Mouse (Mus musculus) adrenal gland, adult 2 months (tissue): ENCODE measurements around the gene Rabif. TPM values are rescaled to one million over a fixed set of nuclear protein-coding genes. Genes with fewer than 3 reads are reported as not detected.
A peak's percentile ranks its signal among the peaks of the same experiment; 100 is the strongest.

Experiments used
- DNase-seq: peaks from one replicate; pipeline ENCODE4 v3.0.0; 2021
- polyA plus RNA-seq: library from polyadenylated mRNA; depleted of rRNA; stranded (reverse); fragments of >200 nt; gene quantifications from 2 replicates; pipeline ENCODE4 v1.2.3, GENCODE M21; 2012; rRNA removed
- total RNA-seq, 2 experiments: library from RNA; stranded (reverse); gene quantifications; 2 replicates each; pipeline ENCODE4 v1.2.3; 2021

Rabif gene
- total and polyA plus RNA-seq, 3 experiments: 18.2 to 30.0 (median 28.6) TPM

DNA sequence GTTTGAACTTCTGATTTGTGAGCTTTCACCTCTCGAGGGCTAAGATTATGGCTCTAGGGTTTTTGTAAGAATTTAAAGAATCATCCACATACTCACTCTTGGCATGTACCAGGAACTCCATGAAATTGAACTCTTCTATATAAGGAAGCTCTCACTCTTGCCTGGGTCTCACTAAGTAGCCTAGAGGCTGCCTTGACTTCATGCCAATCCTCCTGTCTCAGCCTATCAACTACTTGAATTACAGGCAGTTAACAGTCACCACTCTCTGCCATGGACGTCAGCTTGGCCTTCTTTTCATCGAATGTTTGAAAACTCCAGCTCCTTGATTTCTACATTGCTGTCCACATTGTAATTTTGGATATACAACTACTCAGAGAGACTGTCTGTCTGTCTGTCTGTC lies 57.9 kb downstream of the Rabif start:
- no peak for DNase-seq

DNA sequence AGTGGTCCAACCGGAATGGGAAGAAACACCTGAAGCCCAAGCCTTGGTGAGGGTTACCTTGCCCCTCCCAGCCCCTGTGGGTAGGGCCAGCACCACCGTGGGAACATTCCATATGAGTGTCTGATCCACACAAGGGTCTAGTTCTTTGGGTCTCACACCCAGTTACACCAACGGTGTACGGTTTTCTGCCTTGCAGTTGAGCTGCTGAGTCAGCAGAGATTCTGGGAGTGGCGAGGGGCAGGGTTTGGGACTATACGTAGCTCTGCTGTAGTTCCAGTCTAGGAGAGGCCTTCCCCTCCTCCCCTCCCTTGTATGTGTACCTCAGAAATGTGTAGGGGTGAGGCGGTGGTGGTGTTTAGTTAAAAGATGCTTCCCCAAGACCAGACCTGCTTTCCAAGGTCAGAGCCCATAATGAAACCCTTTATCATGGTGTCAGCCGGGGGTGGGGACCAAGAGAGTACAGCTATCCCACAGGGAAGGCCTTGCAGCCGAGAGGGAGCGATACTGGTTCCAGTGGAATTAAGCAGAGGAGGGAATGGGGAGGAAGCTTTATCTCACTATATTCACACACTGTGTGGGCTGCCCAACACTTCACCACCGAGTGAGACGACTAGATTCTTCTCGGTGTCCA lies 60.9 kb downstream of the Rabif start:
- no peak for DNase-seq

DNA sequence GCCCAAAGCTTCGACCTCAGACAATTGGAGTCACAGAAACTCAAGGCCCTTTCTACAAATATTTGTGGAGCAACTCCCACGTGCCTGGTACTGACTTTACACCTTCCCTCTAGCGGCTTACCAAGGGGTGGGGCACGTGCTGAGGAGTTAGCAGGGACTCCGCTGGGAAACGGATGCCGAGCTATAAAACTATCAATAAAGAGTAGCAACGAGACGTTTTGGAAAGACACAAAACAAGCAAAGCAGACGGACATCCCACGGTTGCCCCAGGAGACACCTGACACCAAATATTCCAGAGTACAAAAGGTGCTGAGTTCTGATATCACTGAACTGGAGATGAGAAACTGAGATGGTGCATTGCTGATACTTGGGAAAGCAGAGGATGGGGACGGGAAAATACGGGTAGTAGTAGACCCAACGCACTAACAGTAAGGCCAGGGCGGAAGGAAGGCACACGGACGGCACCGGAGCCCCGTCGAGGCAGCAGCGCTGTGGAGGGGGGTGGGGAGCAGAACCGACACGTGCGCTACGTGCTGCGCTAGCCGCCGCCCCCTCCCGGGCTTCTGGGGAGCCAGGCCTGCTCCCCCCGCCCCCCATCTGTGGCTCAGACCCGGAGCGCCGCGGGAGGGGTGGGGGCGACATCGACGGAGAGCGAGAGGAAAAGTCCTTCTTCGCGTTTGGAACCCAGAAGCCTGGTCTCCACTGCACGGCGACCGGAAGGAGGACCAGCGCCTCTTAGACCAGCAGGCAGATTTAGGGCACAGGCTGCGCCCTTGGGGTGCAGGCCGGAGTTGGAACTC lies 61.6 kb downstream of the Rabif start:
- DNase-seq: peak; percentile 36

DNA sequence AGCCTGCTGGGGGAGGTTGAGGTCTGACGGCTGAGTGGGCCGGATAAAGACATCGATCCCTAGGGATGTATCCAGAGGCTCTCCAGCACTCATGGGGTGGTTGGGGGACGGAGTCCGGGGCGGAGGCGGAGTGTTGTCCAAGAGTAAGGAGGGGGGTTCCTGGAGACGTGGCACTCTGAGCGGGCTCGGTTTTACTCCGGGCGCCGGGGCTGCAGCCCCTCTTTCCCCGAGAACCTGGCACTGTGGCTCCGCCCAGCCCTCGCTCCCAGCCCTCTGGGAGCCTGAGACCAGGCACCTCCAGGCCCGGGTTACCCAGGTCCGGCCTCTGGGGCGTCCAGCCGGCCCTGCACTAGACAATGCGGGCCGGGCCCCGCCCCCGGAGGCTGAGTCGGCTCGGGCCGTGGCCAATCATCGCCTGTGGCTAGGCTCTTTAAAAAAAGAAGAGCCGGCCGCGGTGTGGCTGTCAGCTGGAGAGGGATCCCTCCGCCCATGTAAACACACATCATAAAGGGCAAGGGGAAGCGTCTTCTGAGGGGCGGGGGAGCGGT lies 62.3 kb downstream of the Rabif start:
- DNase-seq: peak; percentile 98

Other genes with a start within 250 kb of the Rabif start
- gene Myog, start 204.7 kb upstream of the Rabif start, total RNA-seq: not detected
- gene Myog, start 204.7 kb upstream of the Rabif start, polyA plus RNA-seq: not detected in 2 replicates
- 1 to 10 TPM in 1 of 2 experiments, under 1 TPM in 1; 0.86 to 1.5 TPM for gene Ppfia4, start 161.7 kb upstream of the Rabif start, total RNA-seq
- 6.8 and 8.0 TPM in 2 replicates for gene Ppfia4, start 161.7 kb upstream of the Rabif start, polyA plus RNA-seq
- gene Tmem183a, start 132.7 kb upstream of the Rabif start, total RNA-seq: 10 to 100 TPM; 50.0 to 55.4 TPM
- gene Tmem183a, start 132.7 kb upstream of the Rabif start, polyA plus RNA-seq: 37.4 and 40.7 TPM in 2 replicates
- not detected for gene 4933406M09Rik, start 108.7 kb upstream of the Rabif start, total RNA-seq
- not detected in 2 replicates for gene 4933406M09Rik, start 108.7 kb upstream of the Rabif start, polyA plus RNA-seq
- gene Cyb5r1, start 89.1 kb upstream of the Rabif start, total RNA-seq: 10 to 100 TPM; 34.2 to 82.9 TPM
- gene Cyb5r1, start 89.1 kb upstream of the Rabif start, polyA plus RNA-seq: 81.8 and 85.3 TPM in 2 replicates
- 100 to 1,000 TPM; 123 to 129 TPM for gene Adipor1, start 79.3 kb upstream of the Rabif start, total RNA-seq
- 328 and 482 TPM in 2 replicates for gene Adipor1, start 79.3 kb upstream of the Rabif start, polyA plus RNA-seq
- 10 to 100 TPM; 17.0 to 20.9 TPM for gene Klhl12, start 39.1 kb upstream of the Rabif start, total RNA-seq
- gene Klhl12, start 39.1 kb upstream of the Rabif start, polyA plus RNA-seq: 3.6 and 4.7 TPM in 2 replicates
- gene Mgat4e, start 55.0 kb downstream of the Rabif start, total RNA-seq: not detected
- gene Mgat4e, start 55.0 kb downstream of the Rabif start, polyA plus RNA-seq: not detected in 2 replicates
- 10 to 100 TPM; 36.0 TPM for gene Kdm5b, start 65.5 kb downstream of the Rabif start, total RNA-seq
- 22.3 and 23.5 TPM in 2 replicates for gene Kdm5b, start 65.5 kb downstream of the Rabif start, polyA plus RNA-seq
- gene Syt2, start 152.0 kb downstream of the Rabif start, total RNA-seq: under 1 TPM; 0.06 to 0.17 TPM
- 0.01 and 0.55 TPM in 2 replicates for gene Syt2, start 152.0 kb downstream of the Rabif start, polyA plus RNA-seq